Mouse (Mus musculus): ENCODE results near the gene Arid1b. TPM values are rescaled to one million over a fixed set of nuclear protein-coding genes. Genes with fewer than 3 reads are reported as not detected.

The Arid1b gene
- total RNA-seq, 1 experiment, result 9.2 TPM

GRCm38 (mm10) chr17:5023745-5024144 lies 29.6 kb downstream of the Arid1b start:
- in situ Hi-C loops (cut with MboI; ENCODE audit: low sequenced_read_pairs in 2 of 2, unreplicated experiment in 2 of 2), result no loop called here
- no peak overlapping the region for H3K9ac ChIP-seq (ENCODE audit: insufficient read depth, low read depth, low read length, poor library complexity, severe bottlenecking)
- DNase-seq (ENCODE audit: low read depth, low spot score), result no peak
- no peaks in the 10 kb centered on the region; the same call in 1 of the 2 replicates for H3K36me3 ChIP-seq (ENCODE audit: control insufficient read depth, insufficient read depth, low read length, poor library complexity, severe bottlenecking)
- no peak overlapping the region for H3K27ac ChIP-seq (ENCODE audit: insufficient read depth, low read depth, low read length, poor library complexity, severe bottlenecking)
- TF ChIP-seq MAFK (IDR thresholded peaks at IDR 0.05; ENCODE audit: insufficient read depth, low read depth, low read length), result no peak
- no peak for TF ChIP-seq CHD2 (IDR thresholded peaks at IDR 0.05; ENCODE audit: low read depth, low read length)
- TF ChIP-seq ZC3H11A (IDR thresholded peaks at IDR 0.05; ENCODE audit: borderline replicate concordance, low read depth, low read length), result no peak
- no peak for TF ChIP-seq ZNF384 (IDR thresholded peaks at IDR 0.05; ENCODE audit: low read depth, low read length)
- no peak for TF ChIP-seq HCFC1 (IDR thresholded peaks at IDR 0.05; ENCODE audit: borderline replicate concordance, insufficient read depth, low read length)
- H3K4me3 ChIP-seq (ENCODE audit: insufficient read depth in 1 of 2, low read depth in 1 of 2, low read length in 2 of 2, poor library complexity in 1 of 2, severe bottlenecking in 1 of 2), result no peak overlapping the region
- H3K4me1 ChIP-seq (ENCODE audit: control insufficient read depth in 2 of 2, insufficient read depth in 2 of 2, low read length in 2 of 2, poor library complexity in 1 of 2), result peaks cover 0 to 10% of the 10 kb centered on the region in 2 experiments; a peak in 1 of 4 replicates
- H3K9me3 ChIP-seq (ENCODE audit: control insufficient read depth, insufficient read depth, low read depth, low read length), result no peaks in the 10 kb centered on the region

- DNase-seq (ENCODE audit: low read depth, low spot score), result no peak
- Histone ChIP-seq H3K27ac (ENCODE audit: insufficient read depth, low read depth, low read length, poor library complexity, severe bottlenecking) (no peak overlapping the region), H3K9ac (ENCODE audit: insufficient read depth, low read depth, low read length, poor library complexity, severe bottlenecking) (no peak overlapping the region), H3K4me1 (ENCODE audit: control insufficient read depth in 2 of 2, insufficient read depth in 2 of 2, low read length in 2 of 2, poor library complexity in 1 of 2) (peaks cover 0 to 12% of the 10 kb centered on the region in 2 experiments; a peak in 1 of 4 replicates), H3K36me3 (ENCODE audit: control insufficient read depth, insufficient read depth, low read length, poor library complexity, severe bottlenecking) (no peaks in the 10 kb centered on the region), H3K9me3 (ENCODE audit: control insufficient read depth, insufficient read depth, low read depth, low read length) (no peaks in the 10 kb centered on the region), H3K4me3 (ENCODE audit: insufficient read depth in 1 of 2, low read depth in 1 of 2, low read length in 2 of 2, poor library complexity in 1 of 2, severe bottlenecking in 1 of 2) (no peak overlapping the region)
- in situ Hi-C loops (cut with MboI; ENCODE audit: low sequenced_read_pairs in 2 of 2, unreplicated experiment in 2 of 2), result no loop called here
- TF ChIP-seq ZC3H11A (IDR thresholded peaks at IDR 0.05; ENCODE audit: borderline replicate concordance, low read depth, low read length) (no peak), ZNF384 (IDR thresholded peaks at IDR 0.05; ENCODE audit: low read depth, low read length) (no peak), HCFC1 (IDR thresholded peaks at IDR 0.05; ENCODE audit: borderline replicate concordance, insufficient read depth, low read length) (no peak), MAFK (IDR thresholded peaks at IDR 0.05; ENCODE audit: insufficient read depth, low read depth, low read length) (no peak), CHD2 (IDR thresholded peaks at IDR 0.05; ENCODE audit: low read depth, low read length) (no peak)
These were observed 31.3 kb downstream of the Arid1b start for GRCm38 (mm10) chr17:5025400-5025799.

GRCm38 (mm10) chr17:5026578-5026977 lies 32.4 kb downstream of the Arid1b start:
- no peak for DNase-seq (ENCODE audit: low read depth, low spot score)
- TF ChIP-seq CHD2 (IDR thresholded peaks at IDR 0.05; ENCODE audit: low read depth, low read length), result no peak
- TF ChIP-seq ZC3H11A (IDR thresholded peaks at IDR 0.05; ENCODE audit: borderline replicate concordance, low read depth, low read length), result no peak
- TF ChIP-seq ZNF384 (IDR thresholded peaks at IDR 0.05; ENCODE audit: low read depth, low read length), result no peak
- TF ChIP-seq MAFK (IDR thresholded peaks at IDR 0.05; ENCODE audit: insufficient read depth, low read depth, low read length), result no peak
- no peak for TF ChIP-seq HCFC1 (IDR thresholded peaks at IDR 0.05; ENCODE audit: borderline replicate concordance, insufficient read depth, low read length)
- in situ Hi-C loops (cut with MboI; ENCODE audit: low sequenced_read_pairs in 2 of 2, unreplicated experiment in 2 of 2), result no loop called here
- H3K36me3 ChIP-seq (ENCODE audit: control insufficient read depth, insufficient read depth, low read length, poor library complexity, severe bottlenecking), result no peaks in the 10 kb centered on the region
- H3K9ac ChIP-seq (ENCODE audit: insufficient read depth, low read depth, low read length, poor library complexity, severe bottlenecking), result no peak overlapping the region
- H3K27ac ChIP-seq (ENCODE audit: insufficient read depth, low read depth, low read length, poor library complexity, severe bottlenecking), result no peak overlapping the region
- H3K4me1 ChIP-seq (ENCODE audit: control insufficient read depth in 2 of 2, insufficient read depth in 2 of 2, low read length in 2 of 2, poor library complexity in 1 of 2), result peaks cover 2 to 7% of the 10 kb centered on the region in 2 experiments; a peak in 1 of 4 replicates
- no peak overlapping the region for H3K4me3 ChIP-seq (ENCODE audit: insufficient read depth in 1 of 2, low read depth in 1 of 2, low read length in 2 of 2, poor library complexity in 1 of 2, severe bottlenecking in 1 of 2)
- no peaks in the 10 kb centered on the region for H3K9me3 ChIP-seq (ENCODE audit: control insufficient read depth, insufficient read depth, low read depth, low read length)

GRCm38 (mm10) chr17:5029148-5029547 lies 35.0 kb downstream of the Arid1b start:
- peaks cover 2 to 4% of the 10 kb centered on the region in 2 experiments; a peak in 1 of 4 replicates for H3K4me1 ChIP-seq (ENCODE audit: control insufficient read depth in 2 of 2, insufficient read depth in 2 of 2, low read length in 2 of 2, poor library complexity in 1 of 2)
- no peak overlapping the region for H3K27ac ChIP-seq (ENCODE audit: insufficient read depth, low read depth, low read length, poor library complexity, severe bottlenecking)
- DNase-seq (ENCODE audit: low read depth, low spot score), result no peak
- H3K36me3 ChIP-seq (ENCODE audit: control insufficient read depth, insufficient read depth, low read length, poor library complexity, severe bottlenecking), result no peaks in the 10 kb centered on the region; the same call in 1 of the 2 replicates
- no peak overlapping the region for H3K9ac ChIP-seq (ENCODE audit: insufficient read depth, low read depth, low read length, poor library complexity, severe bottlenecking)
- in situ Hi-C loops (cut with MboI; ENCODE audit: low sequenced_read_pairs in 2 of 2, unreplicated experiment in 2 of 2), result no loop called here
- no peak overlapping the region for H3K4me3 ChIP-seq (ENCODE audit: insufficient read depth in 1 of 2, low read depth in 1 of 2, low read length in 2 of 2, poor library complexity in 1 of 2, severe bottlenecking in 1 of 2)
- H3K9me3 ChIP-seq (ENCODE audit: control insufficient read depth, insufficient read depth, low read depth, low read length), result no peaks in the 10 kb centered on the region
- TF ChIP-seq ZC3H11A (IDR thresholded peaks at IDR 0.05; ENCODE audit: borderline replicate concordance, low read depth, low read length) (no peak), HCFC1 (IDR thresholded peaks at IDR 0.05; ENCODE audit: borderline replicate concordance, insufficient read depth, low read length) (no peak), ZNF384 (IDR thresholded peaks at IDR 0.05; ENCODE audit: low read depth, low read length) (no peak), MAFK (IDR thresholded peaks at IDR 0.05; ENCODE audit: insufficient read depth, low read depth, low read length) (no peak), CHD2 (IDR thresholded peaks at IDR 0.05; ENCODE audit: low read depth, low read length) (no peak)

Measured in ES-E14 (cell line).